Mouse (Mus musculus) neural tube, embryonic 14.5 days (tissue): ENCODE measurements around the gene Bid. TPM values are rescaled to one million over a fixed set of nuclear protein-coding genes. Genes with fewer than 3 reads are reported as not detected.
A peak's percentile ranks its signal among the peaks of the same experiment; 100 is the strongest.
"Not testable (repeated sequence)": the region's sequence is repeated elsewhere in the genome, so short reads cannot be mapped to it uniquely, and the experiment has no call there.

ENCODE experiments used
- ATAC-seq: fragments of 200-750 bp; cut with Nextera tagmentation; 2 replicates; pipeline ENCODE4 v1.8.0; 2017; ENCODE audit warnings: low read depth, mild to moderate bottlenecking, moderate TSS enrichment, moderate library complexity
- H3K27ac ChIP-seq: fragments of 300-500 bp; sonication (generic); 2 replicates; pipeline ENCODE4 v1.5.1; 2014; ENCODE audit warnings: low read depth, mild to moderate bottlenecking, control low read depth, low read length, moderate library complexity, mixed read lengths
- H3K27me3 ChIP-seq: fragments of 300-500 bp; sonication (generic); 2 replicates; pipeline ENCODE4 v1.6.1; 2014; ENCODE audit warnings: low read length; ENCODE audit not compliant: control insufficient read depth, insufficient read depth
- H3K36me3 ChIP-seq: fragments of 300-500 bp; sonication (generic); 2 replicates; pipeline ENCODE4 v1.6.1; 2014; ENCODE audit warnings: low read length, mixed read lengths; ENCODE audit not compliant: control insufficient read depth, insufficient read depth
- H3K4me1 ChIP-seq: fragments of 300-500 bp; sonication (generic); 2 replicates; pipeline ENCODE4 v1.6.1; 2014; ENCODE audit warnings: low read length; ENCODE audit not compliant: control insufficient read depth, insufficient read depth
- H3K4me2 ChIP-seq: fragments of 300-500 bp; sonication (generic); 2 replicates; pipeline ENCODE4 v1.6.1; 2014; ENCODE audit warnings: mild to moderate bottlenecking, low read depth, low read length, control low read depth
- H3K4me3 ChIP-seq: fragments of 300-500 bp; sonication (generic); 2 replicates; pipeline ENCODE4 v1.5.1; 2014; ENCODE audit warnings: low read depth, low read length, control low read depth, mixed read lengths
- H3K9ac ChIP-seq: fragments of 300-500 bp; sonication (generic); replicated peaks from 2 replicates; pipeline ENCODE4 v1.6.1; 2014; ENCODE audit warnings: low read depth, mild to moderate bottlenecking, control low read depth, low read length, mixed read lengths
- H3K9me3 ChIP-seq: fragments of 300-500 bp; sonication (generic); 2 replicates; pipeline ENCODE4 v1.6.1; 2016; ENCODE audit warnings: low read length; ENCODE audit not compliant: control insufficient read depth
- WGBS: fragments of 180-500 bp; shearing (Covaris S2); extraction: QIAGEN DNeasy Blood & Tissue Kit; methylation state at CpG from one replicate; pipeline ENCODE4 v1.1.7; 2014; 5-methylcytosine and 5-hydroxymethylcytosine counted together
- polyA plus RNA-seq: library from polyadenylated mRNA; unstranded; fragments of >200 nt; fragmentation: Nextera tagmentation; extraction: Ambion mirVana; gene quantifications from 2 replicates; pipeline ENCODE4 v1.2.1, GENCODE M21; 2014

The Bid gene
- polyA plus RNA-seq, 1 experiment from 2014 or later = 39.6 TPM

- H3K27ac ChIP-seq = no peak overlapping the region
- H3K4me3 ChIP-seq = no peak overlapping the region
- no peaks in the 10 kb centered on the region for H3K9me3 ChIP-seq
- no peaks in the 10 kb centered on the region for H3K36me3 ChIP-seq
- H3K4me2 ChIP-seq = no peak overlapping the region
- no peak for ATAC-seq
- WGBS = 87% methylated on average over 1 of the region's 1 CpGs
- no peaks in the 10 kb centered on the region for H3K4me1 ChIP-seq
- H3K27me3 ChIP-seq = no peaks in the 10 kb centered on the region
- no peak overlapping the region for H3K9ac ChIP-seq
These were observed 47.8 kb downstream of the Bid start for GRCm38 (mm10) chr6:120868824-120869223.

GRCm38 (mm10) chr6:120866051-120866814 lies 50.4 kb downstream of the Bid start:
- 91% methylated on average over 9 of the region's 9 CpGs for WGBS

DNA sequence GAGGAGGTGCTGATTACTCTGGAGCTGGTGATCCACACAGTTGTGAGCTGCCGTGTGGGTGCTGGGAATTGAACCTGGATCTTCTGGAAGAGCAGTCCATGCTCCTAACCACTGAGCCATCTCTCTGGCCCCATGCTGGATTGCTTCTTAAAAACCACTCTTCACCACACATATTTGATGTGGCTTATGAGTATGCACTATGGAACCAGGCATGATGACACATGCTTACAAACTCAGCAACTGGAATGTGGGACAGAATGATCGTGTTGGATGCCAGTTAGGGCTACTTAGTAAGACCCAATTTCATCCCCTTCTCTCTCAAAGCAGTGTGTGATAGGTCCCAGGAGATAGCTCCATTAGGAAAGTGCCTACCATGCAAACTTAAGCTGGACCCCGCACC lies 56.6 kb downstream of the Bid start:
- no peak overlapping the region for H3K27ac ChIP-seq
- H3K27me3 ChIP-seq = no peaks in the 10 kb centered on the region
- no peaks in the 10 kb centered on the region for H3K4me1 ChIP-seq
- 95% methylated on average over 3 of the region's 3 CpGs for WGBS
- no peak overlapping the region for H3K4me3 ChIP-seq
- no peak overlapping the region for H3K9ac ChIP-seq
- no peak for ATAC-seq
- H3K9me3 ChIP-seq = no peaks in the 10 kb centered on the region
- H3K4me2 ChIP-seq = no peak overlapping the region
- H3K36me3 ChIP-seq = 0 out of 2 replicates have a peak, but pooled peaks cover 3% of the 10 kb centered on the region

More at GRCm38 (mm10) chr6:120866051-120866814, 50.4 kb downstream of the Bid start:
- no peak for ATAC-seq
- Histone ChIP-seq H3K4me3 (no peak overlapping the region), H3K27ac (no peak overlapping the region), H3K4me2 (no peak overlapping the region), H3K9me3 (no peaks in the 10 kb centered on the region), H3K4me1 (no peaks in the 10 kb centered on the region), H3K9ac (no peak overlapping the region), H3K36me3 (0 out of 2 replicates have a peak, but pooled peaks cover 3% of the 10 kb centered on the region), H3K27me3 (no peaks in the 10 kb centered on the region)

GRCm38 (mm10) chr6:120858217-120858711 lies 58.4 kb downstream of the Bid start:
- no peaks in the 10 kb centered on the region for H3K27me3 ChIP-seq
- H3K36me3 ChIP-seq = 0 out of 2 replicates have a peak, but pooled peaks cover 2% of the 10 kb centered on the region
- no peak overlapping the region for H3K4me3 ChIP-seq
- no peaks in the 10 kb centered on the region for H3K4me1 ChIP-seq
- H3K27ac ChIP-seq = peak overlapping the region; percentile 35; the same call in 1 of the 2 replicates
- H3K4me2 ChIP-seq = no peak overlapping the region
- no peaks in the 10 kb centered on the region for H3K9me3 ChIP-seq
- no peak for ATAC-seq
- no peak overlapping the region for H3K9ac ChIP-seq
- 29% methylated on average over 8 of the region's 8 CpGs for WGBS

DNA sequence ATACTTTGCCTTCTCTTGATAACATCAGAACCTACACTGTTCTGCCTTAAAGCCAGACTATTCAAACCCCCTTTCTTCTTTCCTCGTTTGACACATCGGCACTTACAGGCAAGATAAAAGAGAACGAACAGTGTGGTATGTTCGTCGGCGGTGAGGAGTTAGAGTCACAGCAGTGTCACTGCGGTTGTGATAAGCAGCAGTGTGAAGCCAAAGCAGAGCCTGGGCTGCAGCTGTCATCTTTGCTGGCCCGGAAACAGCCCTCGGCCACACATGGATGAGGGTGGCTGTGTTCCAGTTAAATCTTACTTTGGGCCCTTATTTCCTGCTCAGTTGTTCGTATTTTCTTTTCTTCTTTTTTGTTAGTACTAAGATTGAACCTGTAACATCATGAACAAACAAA lies 62.2 kb downstream of the Bid start:
- Histone ChIP-seq H3K27ac (no peak overlapping the region), H3K4me2 (no peak overlapping the region), H3K9ac (no peak overlapping the region), H3K4me3 (no peak overlapping the region), H3K4me1 (no peaks in the 10 kb centered on the region), H3K27me3 (no peaks in the 10 kb centered on the region), H3K36me3 (no peaks in the 10 kb centered on the region; the same call in 1 of the 2 replicates), H3K9me3 (no peaks in the 10 kb centered on the region)
- 92% methylated on average over 10 of the region's 10 CpGs for WGBS
- no peak for ATAC-seq

GRCm38 (mm10) chr6:120850720-120851119 lies 65.9 kb downstream of the Bid start:
- H3K9me3 ChIP-seq, H3K4me3 ChIP-seq, H3K36me3 ChIP-seq, H3K4me1 ChIP-seq, ATAC-seq, H3K27me3 ChIP-seq, H3K9ac ChIP-seq, H3K4me2 ChIP-seq, H3K27ac ChIP-seq: not testable (repeated sequence)

Other genes starting within 250 kb of the Bid start
- gene Slc25a18, start 143.3 kb downstream of the Bid start, polyA plus RNA-seq = 17.2 and 29.1 TPM in 2 replicates
- gene Atp6v1e1, start 94.1 kb downstream of the Bid start, polyA plus RNA-seq = 316 and 335 TPM in 2 replicates
- gene Bcl2l13, start 80.6 kb downstream of the Bid start, polyA plus RNA-seq = 22.3 and 27.5 TPM in 2 replicates
- gene Mical3, start 214.1 kb upstream of the Bid start, polyA plus RNA-seq = 47.3 and 68.8 TPM in 2 replicates